Mouse (Mus musculus) ES-E14 (cell line): ENCODE results near the gene Ift27.

Source experiments
- CHD2 ChIP-seq: IDR thresholded peaks from 2 replicates; pipeline ENCODE4 v1.6.1; 2014; ENCODE audit warnings: mild to moderate bottlenecking, low read depth, low read length, inconsistent platforms
- HCFC1 ChIP-seq: IDR thresholded peaks from 2 replicates; pipeline ENCODE4 v1.6.1; 2012; ENCODE audit warnings: low read length, inconsistent platforms, borderline replicate concordance; ENCODE audit not compliant: insufficient read depth
- MAFK ChIP-seq: IDR thresholded peaks from 2 replicates; pipeline ENCODE4 v1.6.1; 2014; ENCODE audit warnings: mild to moderate bottlenecking, low read depth, low read length, inconsistent platforms; ENCODE audit not compliant: insufficient read depth
- ZC3H11A ChIP-seq: IDR thresholded peaks from 2 replicates; pipeline ENCODE4 v1.6.1; 2012; ENCODE audit warnings: low read depth, mild to moderate bottlenecking, inconsistent platforms, low read length, borderline replicate concordance
- ZNF384 ChIP-seq: IDR thresholded peaks from 2 replicates; pipeline ENCODE4 v1.6.1; 2012; ENCODE audit warnings: low read depth, low read length, inconsistent platforms

GRCm38 (mm10) chr15:78118275-78118995 lies 55.5 kb downstream of the Ift27 start:
- TF ChIP-seq MAFK, result no peak
- TF ChIP-seq ZC3H11A, result no peak
- TF ChIP-seq ZNF384, result no peak
- no peak for TF ChIP-seq HCFC1
- no peak for TF ChIP-seq CHD2
